Mouse (Mus musculus): ENCODE measurements at regions not wholly inside any gene's neighbourhood (a gene's known extent, or its start where the extent isn't known, plus 50 kb on each side); places are given as distances from the start of the nearest gene placed in this dataset.
A peak's percentile ranks its signal among the peaks of the same experiment; 100 is the strongest.
"Not testable (repeated sequence)": the region's sequence is repeated elsewhere in the genome, so short reads cannot be mapped to it uniquely, and the experiment has no call there.

- not testable (repeated sequence) for H3K4me1 ChIP-seq; H3K4me2 ChIP-seq (replicated peaks); H3K27me3 ChIP-seq (replicated peaks); H3K27ac ChIP-seq; H3K9me3 ChIP-seq; H3K4me3 ChIP-seq; H3K36me3 ChIP-seq; ATAC-seq (ENCODE audit: low FRiP score, low read depth); H3K9ac ChIP-seq
- WGBS: 85% methylated on average over 17 of the region's 17 CpGs
These were observed 75.2 kb upstream of the Map3k1 start for GRCm38 (mm10) chr13:111883768-111884566.

DNA sequence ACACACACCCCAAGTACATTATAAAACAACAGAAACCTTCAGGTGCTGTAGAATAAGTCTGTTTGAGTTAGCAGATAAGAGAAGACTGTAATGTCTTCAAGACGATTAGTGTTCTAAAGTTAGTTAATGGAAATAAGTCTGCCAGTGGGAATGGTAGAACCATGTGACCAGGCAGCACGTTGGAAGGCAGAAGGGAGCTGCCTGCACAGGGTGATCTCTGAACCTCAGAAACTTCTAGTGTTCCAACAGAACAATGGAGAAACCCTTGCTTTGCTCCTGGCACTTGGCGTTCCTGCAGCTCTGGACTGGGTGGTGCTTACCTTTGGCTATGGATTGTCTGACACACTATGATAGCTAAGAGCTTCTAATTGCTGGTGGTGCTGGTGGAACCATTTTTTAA lies 82.0 kb upstream of the Map3k1 start:
- no peak for ATAC-seq (ENCODE audit: low FRiP score, low read depth)
- no peak overlapping the region for H3K4me3 ChIP-seq
- H3K4me2 ChIP-seq (replicated peaks): no peak overlapping the region
- H3K27ac ChIP-seq: no peak overlapping the region
- H3K9ac ChIP-seq: no peak overlapping the region
- no peaks in the 10 kb centered on the region for H3K36me3 ChIP-seq
- no peaks in the 10 kb centered on the region for H3K27me3 ChIP-seq (replicated peaks)
- WGBS: 81% methylated on average over 3 of the region's 3 CpGs
- H3K9me3 ChIP-seq: no peaks in the 10 kb centered on the region
- peaks cover 4% of the 10 kb centered on the region for H3K4me1 ChIP-seq

DNA sequence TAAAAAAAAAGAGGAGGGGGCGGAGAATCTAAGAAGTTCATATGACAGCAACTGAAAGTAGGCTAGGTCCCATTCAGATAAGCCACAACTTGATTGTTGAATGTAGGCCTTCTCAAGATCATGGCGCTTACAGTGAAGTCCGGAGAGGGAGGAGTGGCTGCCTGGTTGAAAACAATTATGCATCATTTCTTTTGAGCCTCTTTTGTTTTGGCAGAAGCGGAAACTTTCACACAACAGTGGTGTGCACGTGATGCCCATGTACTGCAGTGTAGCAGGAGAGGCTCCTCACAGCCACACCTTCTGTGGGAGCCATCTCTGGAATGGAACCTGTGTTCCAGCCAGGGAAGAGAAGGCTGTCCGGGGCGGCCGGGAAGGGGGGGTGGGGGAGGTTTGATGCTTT lies 83.3 kb upstream of the Map3k1 start:
- no peaks in the 10 kb centered on the region for H3K27me3 ChIP-seq (replicated peaks)
- H3K4me2 ChIP-seq (replicated peaks): no peak overlapping the region
- peaks cover 4% of the 10 kb centered on the region for H3K4me1 ChIP-seq
- H3K9me3 ChIP-seq: no peaks in the 10 kb centered on the region
- no peak for ATAC-seq (ENCODE audit: low FRiP score, low read depth)
- no peak overlapping the region for H3K9ac ChIP-seq
- H3K27ac ChIP-seq: no peak overlapping the region
- H3K36me3 ChIP-seq: no peaks in the 10 kb centered on the region
- 92% methylated on average over 8 of the region's 8 CpGs for WGBS
- H3K4me3 ChIP-seq: no peak overlapping the region

DNA sequence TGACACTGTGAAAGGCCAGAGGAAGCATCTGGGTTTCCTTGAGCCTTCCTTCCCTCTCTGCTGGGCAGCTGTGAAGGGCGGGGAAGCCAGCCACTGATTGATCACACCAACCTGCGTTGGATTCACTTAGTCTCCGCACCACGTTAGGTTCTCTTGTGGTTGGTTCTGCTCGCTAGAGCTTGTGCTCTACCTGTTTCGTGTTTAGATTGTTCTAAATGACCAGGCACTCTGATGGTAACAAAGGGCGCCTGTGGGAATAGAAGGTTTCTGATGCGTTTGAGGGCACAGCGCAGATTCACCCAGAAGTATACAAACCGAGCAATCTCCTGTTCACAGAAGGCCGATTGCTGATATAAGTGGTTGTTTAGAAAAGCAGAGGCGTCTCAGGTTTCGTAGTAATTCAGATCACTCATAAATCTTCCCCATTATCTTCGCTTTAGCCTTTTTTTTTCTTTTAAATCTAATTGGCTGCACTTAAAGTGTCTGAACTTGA lies 84.5 kb upstream of the Map3k1 start:
- H3K9me3 ChIP-seq: no peaks in the 10 kb centered on the region
- peaks cover 4% of the 10 kb centered on the region for H3K4me1 ChIP-seq
- no peak overlapping the region for H3K27ac ChIP-seq
- no peak for ATAC-seq (ENCODE audit: low FRiP score, low read depth)
- no peak overlapping the region for H3K9ac ChIP-seq
- H3K36me3 ChIP-seq: no peaks in the 10 kb centered on the region
- peak overlapping the region; percentile 41 for H3K4me2 ChIP-seq (replicated peaks)
- H3K4me3 ChIP-seq: no peak overlapping the region
- WGBS: 16% methylated on average over 14 of the region's 14 CpGs
- no peaks in the 10 kb centered on the region for H3K27me3 ChIP-seq (replicated peaks)

GRCm38 (mm10) chr13:111894804-111895478 lies 86.1 kb upstream of the Map3k1 start:
- Histone ChIP-seq H3K4me2 (replicated peaks) (no peak overlapping the region), H3K27me3 (replicated peaks) (no peaks in the 10 kb centered on the region), H3K9ac (no peak overlapping the region), H3K27ac (no peak overlapping the region), H3K4me3 (no peak overlapping the region), H3K36me3 (no peaks in the 10 kb centered on the region), H3K9me3 (no peaks in the 10 kb centered on the region), H3K4me1 (peaks cover 4% of the 10 kb centered on the region)
- no peak for ATAC-seq (ENCODE audit: low FRiP score, low read depth)
- WGBS: 60% methylated on average over 15 of the region's 15 CpGs

GRCm38 (mm10) chr13:111896279-111896678 lies 87.5 kb upstream of the Map3k1 start:
- WGBS: 56% methylated on average over 2 of the region's 2 CpGs

DNA sequence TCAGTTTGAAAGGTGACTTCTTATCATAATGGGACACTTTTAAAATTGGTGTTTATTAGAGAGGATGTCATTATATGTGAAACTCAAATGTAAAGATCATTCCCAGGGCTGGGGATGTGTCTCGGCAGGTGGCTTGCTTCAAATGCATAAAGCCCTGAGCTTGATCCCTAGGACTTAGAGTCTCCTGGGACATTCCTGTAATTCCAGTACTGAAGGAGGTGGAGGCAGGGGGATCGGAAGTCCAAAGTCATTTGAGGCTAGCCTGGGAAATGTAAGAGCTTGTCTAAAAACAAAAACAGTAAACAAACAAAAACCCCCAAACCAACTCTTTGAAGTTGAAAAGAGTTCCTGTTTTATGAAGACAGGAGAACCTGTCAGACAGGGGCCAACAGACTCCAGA lies 94.6 kb upstream of the Map3k1 start:
- H3K4me3 ChIP-seq: no peak overlapping the region
- no peak overlapping the region for H3K27ac ChIP-seq
- 64% methylated on average over 2 of the region's 2 CpGs for WGBS
- H3K4me2 ChIP-seq (replicated peaks): no peak overlapping the region
- H3K27me3 ChIP-seq (replicated peaks): no peaks in the 10 kb centered on the region
- no peak for ATAC-seq (ENCODE audit: low FRiP score, low read depth)
- peaks cover 9% of the 10 kb centered on the region for H3K4me1 ChIP-seq
- no peak overlapping the region for H3K9ac ChIP-seq
- H3K36me3 ChIP-seq: no peaks in the 10 kb centered on the region
- no peaks in the 10 kb centered on the region for H3K9me3 ChIP-seq

More at GRCm38 (mm10) chr13:111896279-111896678, 87.5 kb upstream of the Map3k1 start:
- H3K27ac ChIP-seq: no peak overlapping the region
- no peak overlapping the region for H3K9ac ChIP-seq
- ATAC-seq (ENCODE audit: low FRiP score, low read depth): no peak
- no peaks in the 10 kb centered on the region for H3K9me3 ChIP-seq
- H3K27me3 ChIP-seq (replicated peaks): no peaks in the 10 kb centered on the region
- H3K4me1 ChIP-seq: peaks cover 4% of the 10 kb centered on the region
- H3K4me3 ChIP-seq: no peak overlapping the region
- H3K4me2 ChIP-seq (replicated peaks): no peak overlapping the region
- no peaks in the 10 kb centered on the region for H3K36me3 ChIP-seq

DNA sequence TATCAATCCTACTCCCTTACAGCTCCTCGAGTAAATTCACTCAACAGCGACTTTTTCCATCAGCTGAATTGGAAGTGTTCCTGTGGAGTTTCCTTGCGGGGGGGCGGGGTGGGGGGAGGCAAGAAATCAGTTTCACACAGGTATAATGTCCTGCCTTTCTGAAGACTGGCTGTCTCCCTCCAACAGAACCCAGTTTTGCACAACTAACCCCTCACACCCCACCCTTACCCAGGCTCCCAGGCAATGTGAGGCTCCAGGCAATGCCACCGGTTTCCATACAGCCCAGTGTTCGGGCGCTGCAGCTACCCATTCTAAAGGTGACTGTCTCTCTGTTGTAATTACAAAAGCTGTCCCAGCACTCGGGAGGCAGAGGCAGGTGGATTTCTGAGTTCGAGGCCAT lies 95.1 kb upstream of the Map3k1 start:
- no peak overlapping the region for H3K9ac ChIP-seq
- no peaks in the 10 kb centered on the region for H3K9me3 ChIP-seq
- no peak for ATAC-seq (ENCODE audit: low FRiP score, low read depth)
- H3K4me1 ChIP-seq: peaks cover 9% of the 10 kb centered on the region
- no peaks in the 10 kb centered on the region for H3K36me3 ChIP-seq
- no peak overlapping the region for H3K27ac ChIP-seq
- no peaks in the 10 kb centered on the region for H3K27me3 ChIP-seq (replicated peaks)
- 58% methylated on average over 9 of the region's 9 CpGs for WGBS
- H3K4me2 ChIP-seq (replicated peaks): no peak overlapping the region
- H3K4me3 ChIP-seq: no peak overlapping the region

- Histone ChIP-seq H3K36me3 (no peaks in the 10 kb centered on the region), H3K27me3 (replicated peaks) (no peaks in the 10 kb centered on the region), H3K9me3 (no peaks in the 10 kb centered on the region), H3K27ac (0 out of 2 replicates have a peak overlapping the region, but pooled peaks have one; percentile 27), H3K4me2 (replicated peaks) (peak overlapping the region; percentile 47), H3K9ac (no peak overlapping the region), H3K4me3 (no peak overlapping the region), H3K4me1 (peaks cover 9% of the 10 kb centered on the region)
- peak; percentile 81 for ATAC-seq (ENCODE audit: low FRiP score, low read depth)
- 25% methylated on average over 16 of the region's 17 CpGs for WGBS
These were observed 95.9 kb upstream of the Map3k1 start for GRCm38 (mm10) chr13:111904616-111905212.

GRCm38 (mm10) chr13:111905213-111905701 lies 96.5 kb upstream of the Map3k1 start:
- H3K27ac ChIP-seq: 0 out of 2 replicates have a peak overlapping the region, but pooled peaks have one; percentile 27
- 35% methylated on average over 10 of the region's 10 CpGs for WGBS
- H3K4me1 ChIP-seq: peaks cover 9% of the 10 kb centered on the region
- H3K4me2 ChIP-seq (replicated peaks): peak overlapping the region; percentile 47
- H3K4me3 ChIP-seq: no peak overlapping the region
- peak; percentile 63; the same call in 1 of the 2 replicates for ATAC-seq (ENCODE audit: low FRiP score, low read depth)
- no peaks in the 10 kb centered on the region for H3K27me3 ChIP-seq (replicated peaks)
- H3K9me3 ChIP-seq: no peaks in the 10 kb centered on the region
- no peak overlapping the region for H3K9ac ChIP-seq
- no peaks in the 10 kb centered on the region for H3K36me3 ChIP-seq

DNA sequence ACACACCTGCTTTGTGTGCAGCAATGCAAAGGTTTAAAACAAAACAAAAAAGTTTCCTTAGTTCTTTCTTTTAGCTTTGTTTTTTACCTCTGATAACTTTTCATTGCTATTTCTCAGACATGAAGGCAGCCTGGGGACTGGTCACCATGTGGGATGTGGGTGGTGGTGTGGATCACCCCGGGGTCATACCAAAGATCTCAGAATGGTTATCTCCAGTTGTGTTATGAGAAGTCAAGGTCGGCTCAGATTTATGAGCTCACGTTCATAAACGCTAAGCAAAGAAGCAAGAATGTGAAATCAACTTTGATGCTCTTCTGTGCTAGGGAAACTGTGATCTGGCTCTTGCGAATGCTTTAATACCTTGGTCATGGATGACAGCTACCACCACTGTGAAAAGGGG lies 102.3 kb upstream of the Map3k1 start:
- Histone ChIP-seq H3K4me2 (replicated peaks) (no peak overlapping the region), H3K4me3 (no peak overlapping the region), H3K27ac (no peak overlapping the region), H3K4me1 (no peaks in the 10 kb centered on the region), H3K36me3 (no peaks in the 10 kb centered on the region), H3K9ac (no peak overlapping the region), H3K27me3 (replicated peaks) (no peaks in the 10 kb centered on the region), H3K9me3 (no peaks in the 10 kb centered on the region)
- no peak for ATAC-seq (ENCODE audit: low FRiP score, low read depth)
- 92% methylated on average over 5 of the region's 5 CpGs for WGBS

GRCm38 (mm10) chr13:111911661-111912312 lies 103.0 kb upstream of the Map3k1 start:
- 90% methylated on average over 11 of the region's 11 CpGs for WGBS
- ATAC-seq (ENCODE audit: low FRiP score, low read depth): no peak

More at GRCm38 (mm10) chr13:111911661-111912312, 103.0 kb upstream of the Map3k1 start:
- H3K36me3 ChIP-seq: no peaks in the 10 kb centered on the region
- no peak overlapping the region for H3K4me2 ChIP-seq (replicated peaks)
- H3K9me3 ChIP-seq: no peaks in the 10 kb centered on the region
- H3K27me3 ChIP-seq (replicated peaks): no peaks in the 10 kb centered on the region
- no peak overlapping the region for H3K9ac ChIP-seq
- H3K4me1 ChIP-seq: no peaks in the 10 kb centered on the region
- no peak overlapping the region for H3K27ac ChIP-seq
- no peak overlapping the region for H3K4me3 ChIP-seq

Data from neural tube, embryonic 12.5 days (tissue).